Mouse (Mus musculus) liver, embryonic 16.5 days (tissue): ENCODE measurements around the gene Fezf1. TPM values are rescaled to one million over a fixed set of nuclear protein-coding genes. Genes with fewer than 3 reads are reported as not detected.

Source experiments
- ATAC-seq: fragments of 200-750 bp; cut with Nextera tagmentation; 2 replicates; pipeline ENCODE4 v1.8.0; 2017; ENCODE audit warnings: low read depth, mild to moderate bottlenecking, moderate number of reproducible peaks, moderate library complexity
- H3K27ac ChIP-seq: fragments of 300-500 bp; sonication (generic); 2 replicates; pipeline ENCODE4 v1.5.1; 2014; ENCODE audit warnings: mild to moderate bottlenecking, low read length
- H3K27me3 ChIP-seq: fragments of 300-500 bp; sonication (generic); 2 replicates; pipeline ENCODE4 v1.6.1; 2014; ENCODE audit warnings: low read depth, low read length, mixed read lengths; ENCODE audit not compliant: control insufficient read depth, insufficient read depth
- H3K36me3 ChIP-seq: fragments of 300-500 bp; sonication (generic); 2 replicates; pipeline ENCODE4 v1.6.1; 2014; ENCODE audit warnings: mild to moderate bottlenecking; ENCODE audit not compliant: control insufficient read depth, insufficient read depth
- H3K4me1 ChIP-seq: fragments of 300-500 bp; sonication (generic); 2 replicates; pipeline ENCODE4 v1.6.1; 2014; ENCODE audit warnings: low read depth, low read length, mixed read lengths; ENCODE audit not compliant: control insufficient read depth
- H3K4me2 ChIP-seq: fragments of 300-500 bp; sonication (generic); 2 replicates; pipeline ENCODE4 v1.6.1; 2014; ENCODE audit warnings: low read depth, low read length, mixed read lengths
- H3K4me3 ChIP-seq: fragments of 300-500 bp; sonication (generic); 2 replicates; pipeline ENCODE4 v1.5.1; 2014; ENCODE audit warnings: low read depth, mild to moderate bottlenecking, low read length
- H3K9ac ChIP-seq: fragments of 300-500 bp; sonication (generic); 2 replicates; pipeline ENCODE4 v1.6.1; 2014; ENCODE audit warnings: low read depth, low read length
- H3K9me3 ChIP-seq: fragments of 300-500 bp; sonication (generic); replicated peaks from 2 replicates; pipeline ENCODE4 v1.6.1; 2016; ENCODE audit warnings: low read length; ENCODE audit not compliant: control insufficient read depth
- WGBS: fragments of 180-500 bp; shearing (Covaris S2); extraction: QIAGEN DNeasy Blood & Tissue Kit; methylation state at CpG from one replicate; pipeline ENCODE4 v1.1.7; 2014; ENCODE audit not compliant: insufficient replicate concordance; 5-methylcytosine and 5-hydroxymethylcytosine counted together
- polyA plus RNA-seq: library from polyadenylated mRNA; unstranded; fragments of >200 nt; fragmentation: Nextera tagmentation; extraction: Ambion mirVana; gene quantifications from 2 replicates; pipeline ENCODE4 v1.2.1, GENCODE M21; 2015

Fezf1 gene
- polyA plus RNA-seq, result not detected in 2 replicates

GRCm38 (mm10) chr6:23248313-23249052 lies at the start of gene Fezf1:
Fezf1 (minus strand) TSS chr6:23248362.
- no peak for ATAC-seq
- H3K27ac ChIP-seq, result no peak within 1 kb of the TSS
- peak within 1 kb of the TSS; percentile 20; the same call in 1 of the 2 replicates for H3K4me2 ChIP-seq
- peaks cover 83% of the 10 kb centered on the region for H3K27me3 ChIP-seq
- no peaks in the 10 kb centered on the region for H3K36me3 ChIP-seq
- H3K9me3 ChIP-seq, result no peaks in the 10 kb centered on the region
- WGBS, result under 1% methylated on average over 31 of the region's 31 CpGs
- H3K4me3 ChIP-seq, result no peak within 1 kb of the TSS
- no peaks in the 10 kb centered on the region for H3K4me1 ChIP-seq
- no peak within 1 kb of the TSS for H3K9ac ChIP-seq

GRCm38 (mm10) chr6:23294685-23295084 lies 46.5 kb upstream of the Fezf1 start:
- H3K4me3 ChIP-seq, result no peak overlapping the region
- H3K27me3 ChIP-seq, result no peaks in the 10 kb centered on the region
- no peaks in the 10 kb centered on the region for H3K4me1 ChIP-seq
- no peak overlapping the region for H3K9ac ChIP-seq
- no peak for ATAC-seq
- 65% methylated on average over 4 of the region's 4 CpGs for WGBS
- H3K27ac ChIP-seq, result no peak overlapping the region
- no peaks in the 10 kb centered on the region for H3K9me3 ChIP-seq
- H3K36me3 ChIP-seq, result no peaks in the 10 kb centered on the region
- H3K4me2 ChIP-seq, result no peak overlapping the region

DNA sequence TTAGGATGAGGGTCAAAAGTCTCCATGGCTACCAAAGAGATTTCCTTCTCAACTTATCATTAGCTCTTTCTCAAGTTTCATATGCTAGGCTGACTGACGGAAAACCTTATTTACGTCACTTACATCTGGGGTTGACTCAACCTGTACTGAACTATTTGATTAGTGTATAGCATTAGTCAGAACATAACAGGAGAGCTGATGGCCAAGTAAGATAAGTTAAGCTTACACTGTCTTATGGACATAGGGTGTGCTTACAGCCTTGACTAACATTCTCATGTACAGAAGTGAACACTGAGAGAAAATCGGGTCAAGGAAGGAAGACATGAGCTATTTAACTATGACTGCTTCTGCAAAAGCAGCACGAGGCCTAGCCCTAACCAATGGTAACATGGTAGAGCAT lies 40.6 kb upstream of the Fezf1 start:
- H3K27me3 ChIP-seq, result no peaks in the 10 kb centered on the region
- H3K27ac ChIP-seq, result no peak overlapping the region
- no peak for ATAC-seq
- WGBS, result 59% methylated on average over 4 of the region's 4 CpGs
- no peaks in the 10 kb centered on the region for H3K9me3 ChIP-seq
- no peaks in the 10 kb centered on the region for H3K4me1 ChIP-seq
- no peak overlapping the region for H3K9ac ChIP-seq
- no peak overlapping the region for H3K4me2 ChIP-seq
- H3K4me3 ChIP-seq, result no peak overlapping the region
- H3K36me3 ChIP-seq, result no peaks in the 10 kb centered on the region

GRCm38 (mm10) chr6:23281514-23281820 lies 33.3 kb upstream of the Fezf1 start:
- H3K36me3 ChIP-seq, result no peaks in the 10 kb centered on the region
- WGBS, result 52% methylated on average over 9 of the region's 9 CpGs
- no peaks in the 10 kb centered on the region for H3K9me3 ChIP-seq
- H3K4me2 ChIP-seq, result no peak overlapping the region
- H3K27me3 ChIP-seq, result no peaks in the 10 kb centered on the region
- no peak overlapping the region for H3K27ac ChIP-seq
- no peak overlapping the region for H3K4me3 ChIP-seq
- no peak for ATAC-seq
- H3K9ac ChIP-seq, result no peak overlapping the region
- no peaks in the 10 kb centered on the region for H3K4me1 ChIP-seq

GRCm38 (mm10) chr6:23280811-23281513 lies 32.8 kb upstream of the Fezf1 start:
- Histone ChIP-seq H3K9ac (no peak overlapping the region), H3K27ac (no peak overlapping the region), H3K36me3 (no peaks in the 10 kb centered on the region), H3K9me3 (no peaks in the 10 kb centered on the region), H3K4me2 (no peak overlapping the region), H3K4me3 (no peak overlapping the region), H3K27me3 (no peaks in the 10 kb centered on the region), H3K4me1 (no peaks in the 10 kb centered on the region)
- no peak for ATAC-seq
- 53% methylated on average over 15 of the region's 15 CpGs for WGBS

GRCm38 (mm10) chr6:23273483-23273882 lies 25.3 kb upstream of the Fezf1 start:
- no peaks in the 10 kb centered on the region for H3K27me3 ChIP-seq
- H3K4me3 ChIP-seq, result no peak overlapping the region
- 63% methylated on average over 4 of the region's 4 CpGs for WGBS
- no peaks in the 10 kb centered on the region for H3K36me3 ChIP-seq
- ATAC-seq, result no peak
- no peak overlapping the region for H3K4me2 ChIP-seq
- no peak overlapping the region for H3K9ac ChIP-seq
- H3K9me3 ChIP-seq, result no peaks in the 10 kb centered on the region
- no peak overlapping the region for H3K27ac ChIP-seq
- no peaks in the 10 kb centered on the region for H3K4me1 ChIP-seq

- ATAC-seq, result no peak
- WGBS, result 10% methylated on average over 11 of the region's 11 CpGs
Measured at GRCm38 (mm10) chr6:23272979-23273378, 24.8 kb upstream of the Fezf1 start.

GRCm38 (mm10) chr6:23272542-23272941 lies 24.4 kb upstream of the Fezf1 start:
- H3K27me3 ChIP-seq, result no peaks in the 10 kb centered on the region
- H3K27ac ChIP-seq, result no peak overlapping the region
- H3K4me2 ChIP-seq, result no peak overlapping the region
- WGBS, result 18% methylated on average over 7 of the region's 7 CpGs
- H3K9me3 ChIP-seq, result no peaks in the 10 kb centered on the region
- H3K36me3 ChIP-seq, result no peaks in the 10 kb centered on the region
- no peak overlapping the region for H3K9ac ChIP-seq
- no peak for ATAC-seq
- no peaks in the 10 kb centered on the region for H3K4me1 ChIP-seq
- no peak overlapping the region for H3K4me3 ChIP-seq

More at GRCm38 (mm10) chr6:23272979-23273378, 24.8 kb upstream of the Fezf1 start:
- Histone ChIP-seq H3K36me3 (no peaks in the 10 kb centered on the region), H3K9me3 (no peaks in the 10 kb centered on the region), H3K4me2 (no peak overlapping the region), H3K4me1 (no peaks in the 10 kb centered on the region), H3K4me3 (no peak overlapping the region), H3K9ac (no peak overlapping the region), H3K27ac (no peak overlapping the region), H3K27me3 (no peaks in the 10 kb centered on the region)

GRCm38 (mm10) chr6:23260738-23261050 lies 12.5 kb upstream of the Fezf1 start:
- H3K27ac ChIP-seq, result no peak overlapping the region
- H3K36me3 ChIP-seq, result no peaks in the 10 kb centered on the region
- 4% methylated on average over 9 of the region's 9 CpGs for WGBS
- no peaks in the 10 kb centered on the region for H3K4me1 ChIP-seq
- H3K9me3 ChIP-seq, result no peaks in the 10 kb centered on the region
- no peak overlapping the region for H3K4me3 ChIP-seq
- H3K9ac ChIP-seq, result no peak overlapping the region
- no peak for ATAC-seq
- peaks cover 28% of the 10 kb centered on the region for H3K27me3 ChIP-seq
- H3K4me2 ChIP-seq, result no peak overlapping the region
